Mouse (Mus musculus): ENCODE results near the gene Grik3. TPM values are rescaled to one million over a fixed set of nuclear protein-coding genes. Genes with fewer than 3 reads are reported as not detected.

Grik3 gene
- polyA plus RNA-seq, 1 experiment: not detected

- Histone ChIP-seq H3K4me3 (ENCODE audit: insufficient read depth, low read depth, low read length) (no peak overlapping the region), H3K4me1 (ENCODE audit: control insufficient read depth, insufficient read depth, insufficient read length, low read length) (no peaks in the 10 kb centered on the region), H3K27ac (replicated peaks; ENCODE audit: low read depth, low read length) (no peak overlapping the region)
Measured at GRCm38 (mm10) chr4:125486616-125487015, 3.9 kb upstream of the Grik3 start.

GRCm38 (mm10) chr4:125487031-125487430 lies 3.5 kb upstream of the Grik3 start:
- Histone ChIP-seq H3K4me3 (ENCODE audit: insufficient read depth, low read depth, low read length) (no peak overlapping the region), H3K27ac (replicated peaks; ENCODE audit: low read depth, low read length) (no peak overlapping the region), H3K4me1 (ENCODE audit: control insufficient read depth, insufficient read depth, insufficient read length, low read length) (no peaks in the 10 kb centered on the region)

- no peaks in the 10 kb centered on the region for H3K4me1 ChIP-seq (ENCODE audit: control insufficient read depth, insufficient read depth, insufficient read length, low read length)
- H3K27ac ChIP-seq (replicated peaks; ENCODE audit: low read depth, low read length): no peak overlapping the region
- H3K4me3 ChIP-seq (ENCODE audit: insufficient read depth, low read depth, low read length): no peak overlapping the region
Measured at GRCm38 (mm10) chr4:125488796-125489637, 1.5 kb upstream of the Grik3 start.

- no peak overlapping the region for H3K4me3 ChIP-seq (ENCODE audit: insufficient read depth, low read depth, low read length)
- H3K27ac ChIP-seq (replicated peaks; ENCODE audit: low read depth, low read length): no peak overlapping the region
- H3K4me1 ChIP-seq (ENCODE audit: control insufficient read depth, insufficient read depth, insufficient read length, low read length): no peaks in the 10 kb centered on the region
Measured at GRCm38 (mm10) chr4:125489901-125490590, 454 bp upstream of the Grik3 start.

GRCm38 (mm10) chr4:125491505-125492121 lies 1.1 kb downstream of the Grik3 start:
- H3K4me3 ChIP-seq (ENCODE audit: insufficient read depth, low read depth, low read length): no peak overlapping the region
- H3K27ac ChIP-seq (replicated peaks; ENCODE audit: low read depth, low read length): no peak overlapping the region
- no peaks in the 10 kb centered on the region for H3K4me1 ChIP-seq (ENCODE audit: control insufficient read depth, insufficient read depth, insufficient read length, low read length)

GRCm38 (mm10) chr4:125492122-125492505 lies 1.6 kb downstream of the Grik3 start:
- Histone ChIP-seq H3K4me1 (ENCODE audit: control insufficient read depth, insufficient read depth, insufficient read length, low read length) (no peaks in the 10 kb centered on the region), H3K4me3 (ENCODE audit: insufficient read depth, low read depth, low read length) (no peak overlapping the region), H3K27ac (replicated peaks; ENCODE audit: low read depth, low read length) (no peak overlapping the region)

- H3K4me1 ChIP-seq (ENCODE audit: control insufficient read depth, insufficient read depth, insufficient read length, low read length): no peaks in the 10 kb centered on the region
- H3K27ac ChIP-seq (replicated peaks; ENCODE audit: low read depth, low read length): no peak overlapping the region
- no peak overlapping the region for H3K4me3 ChIP-seq (ENCODE audit: insufficient read depth, low read depth, low read length)
Measured at GRCm38 (mm10) chr4:125492706-125493105, 2.2 kb downstream of the Grik3 start.

- H3K4me1 ChIP-seq (ENCODE audit: control insufficient read depth, insufficient read depth, insufficient read length, low read length): no peaks in the 10 kb centered on the region
- no peak overlapping the region for H3K27ac ChIP-seq (replicated peaks; ENCODE audit: low read depth, low read length)
- no peak overlapping the region for H3K4me3 ChIP-seq (ENCODE audit: insufficient read depth, low read depth, low read length)
Measured at GRCm38 (mm10) chr4:125493124-125493523, 2.6 kb downstream of the Grik3 start.

GRCm38 (mm10) chr4:125495477-125495876 lies 5.0 kb downstream of the Grik3 start:
- Histone ChIP-seq H3K4me3 (ENCODE audit: insufficient read depth, low read depth, low read length) (no peak overlapping the region), H3K4me1 (ENCODE audit: control insufficient read depth, insufficient read depth, insufficient read length, low read length) (no peaks in the 10 kb centered on the region), H3K27ac (replicated peaks; ENCODE audit: low read depth, low read length) (no peak overlapping the region)

- Histone ChIP-seq H3K4me3 (ENCODE audit: insufficient read depth, low read depth, low read length) (no peak overlapping the region), H3K27ac (replicated peaks; ENCODE audit: low read depth, low read length) (no peak overlapping the region), H3K4me1 (ENCODE audit: control insufficient read depth, insufficient read depth, insufficient read length, low read length) (no peaks in the 10 kb centered on the region)
Measured at GRCm38 (mm10) chr4:125497001-125497400, 6.5 kb downstream of the Grik3 start.

- H3K27ac ChIP-seq (replicated peaks; ENCODE audit: low read depth, low read length): no peak overlapping the region
- H3K4me3 ChIP-seq (ENCODE audit: insufficient read depth, low read depth, low read length): no peak overlapping the region
Measured at GRCm38 (mm10) chr4:125497471-125497870, 7.0 kb downstream of the Grik3 start.

GRCm38 (mm10) chr4:125498866-125499265 lies 8.4 kb downstream of the Grik3 start:
- H3K4me1 ChIP-seq (ENCODE audit: control insufficient read depth, insufficient read depth, insufficient read length, low read length): no peaks in the 10 kb centered on the region
- H3K4me3 ChIP-seq (ENCODE audit: insufficient read depth, low read depth, low read length): no peak overlapping the region
- H3K27ac ChIP-seq (replicated peaks; ENCODE audit: low read depth, low read length): no peak overlapping the region

More at GRCm38 (mm10) chr4:125497471-125497870, 7.0 kb downstream of the Grik3 start:
- no peaks in the 10 kb centered on the region for H3K4me1 ChIP-seq (ENCODE audit: control insufficient read depth, insufficient read depth, insufficient read length, low read length)

GRCm38 (mm10) chr4:125502861-125503260 lies 12.4 kb downstream of the Grik3 start:
- H3K4me3 ChIP-seq (ENCODE audit: insufficient read depth, low read depth, low read length): no peak overlapping the region
- H3K27ac ChIP-seq (replicated peaks; ENCODE audit: low read depth, low read length): no peak overlapping the region

GRCm38 (mm10) chr4:125512434-125512833 lies 21.9 kb downstream of the Grik3 start:
- Histone ChIP-seq H3K4me3 (ENCODE audit: insufficient read depth, low read depth, low read length) (no peak overlapping the region), H3K4me1 (ENCODE audit: control insufficient read depth, insufficient read depth, insufficient read length, low read length) (no peaks in the 10 kb centered on the region), H3K27ac (replicated peaks; ENCODE audit: low read depth, low read length) (no peak overlapping the region)

More at GRCm38 (mm10) chr4:125502861-125503260, 12.4 kb downstream of the Grik3 start:
- H3K4me1 ChIP-seq (ENCODE audit: control insufficient read depth, insufficient read depth, insufficient read length, low read length): no peaks in the 10 kb centered on the region

GRCm38 (mm10) chr4:125515646-125516045 lies 25.1 kb downstream of the Grik3 start:
- no peak overlapping the region for H3K4me3 ChIP-seq (ENCODE audit: insufficient read depth, low read depth, low read length)
- no peak overlapping the region for H3K27ac ChIP-seq (replicated peaks; ENCODE audit: low read depth, low read length)
- H3K4me1 ChIP-seq (ENCODE audit: control insufficient read depth, insufficient read depth, insufficient read length, low read length): no peaks in the 10 kb centered on the region

Measured in brown adipose tissue, adult 24 weeks (tissue).